Mouse (Mus musculus) heart, embryonic 12.5 days (tissue): ENCODE data around the gene Mbnl1. TPM values are rescaled to one million over a fixed set of nuclear protein-coding genes. Genes with fewer than 3 reads are reported as not detected.
A peak's percentile ranks its signal among the peaks of the same experiment; 100 is the strongest.
"Not testable (repeated sequence)": the region's sequence is repeated elsewhere in the genome, so short reads cannot be mapped to it uniquely, and the experiment has no call there.

ENCODE experiments used
- ATAC-seq: fragments of 200-750 bp; cut with Nextera tagmentation; 2 replicates; pipeline ENCODE4 v1.8.0; 2017; ENCODE audit warnings: moderate TSS enrichment, moderate library complexity; ENCODE audit not compliant: insufficient number of reproducible peaks, low FRiP score
- H3K27ac ChIP-seq: fragments of 300-500 bp; sonication (generic); 2 replicates; pipeline ENCODE4 v1.5.1; 2016; ENCODE audit warnings: mild to moderate bottlenecking, moderate library complexity; ENCODE audit not compliant: poor library complexity, severe bottlenecking
- H3K27me3 ChIP-seq: fragments of 300-500 bp; sonication (generic); replicated peaks from 2 replicates; pipeline ENCODE4 v1.6.1; 2016; ENCODE audit warnings: mild to moderate bottlenecking, moderate library complexity
- H3K36me3 ChIP-seq: fragments of 300-500 bp; sonication (generic); 2 replicates; pipeline ENCODE4 v1.6.1; 2016; ENCODE audit warnings: mild to moderate bottlenecking, moderate library complexity
- H3K4me1 ChIP-seq: fragments of 300-500 bp; sonication (generic); replicated peaks from 2 replicates; pipeline ENCODE4 v1.6.1; 2016; ENCODE audit warnings: mild to moderate bottlenecking
- H3K4me2 ChIP-seq: fragments of 300-500 bp; sonication (generic); 2 replicates; pipeline ENCODE4 v1.6.1; 2016; ENCODE audit warnings: mild to moderate bottlenecking, moderate library complexity
- H3K4me3 ChIP-seq: fragments of 300-500 bp; sonication (generic); 2 replicates; pipeline ENCODE4 v1.5.1; 2016; ENCODE audit warnings: mild to moderate bottlenecking
- H3K9ac ChIP-seq: fragments of 300-500 bp; sonication (generic); 2 replicates; pipeline ENCODE4 v1.6.1; 2016; ENCODE audit warnings: mild to moderate bottlenecking, moderate library complexity
- H3K9me3 ChIP-seq: fragments of 300-500 bp; sonication (generic); replicated peaks from 2 replicates; pipeline ENCODE4 v1.6.1; 2016; ENCODE audit warnings: mild to moderate bottlenecking, moderate library complexity
- WGBS: fragments of 180-500 bp; shearing (Covaris S2); methylation state at CpG from one replicate; pipeline ENCODE4 v1.1.7; 2016; 5-methylcytosine and 5-hydroxymethylcytosine counted together
- polyA plus RNA-seq: library from polyadenylated mRNA; unstranded; fragments of >200 nt; fragmentation: Nextera tagmentation; extraction: Ambion mirVana; gene quantifications from 2 replicates; pipeline ENCODE4 v1.2.1, GENCODE M21; 2016

Gene Mbnl1
- polyA plus RNA-seq, 1 experiment from 2014 or later, result 77.4 TPM

- H3K4me2 ChIP-seq, H3K9me3 ChIP-seq, H3K9ac ChIP-seq, H3K36me3 ChIP-seq, H3K27ac ChIP-seq, H3K27me3 ChIP-seq, H3K4me3 ChIP-seq: not testable (repeated sequence)
- peak; percentile 57 for ATAC-seq
- H3K4me1 ChIP-seq, result peaks cover 13% of the 10 kb centered on the region
- WGBS, result 70% methylated on average over 8 of the region's 16 CpGs
These were observed 22.3 kb downstream of the Mbnl1 start for GRCm38 (mm10) chr3:60494774-60495535.

DNA sequence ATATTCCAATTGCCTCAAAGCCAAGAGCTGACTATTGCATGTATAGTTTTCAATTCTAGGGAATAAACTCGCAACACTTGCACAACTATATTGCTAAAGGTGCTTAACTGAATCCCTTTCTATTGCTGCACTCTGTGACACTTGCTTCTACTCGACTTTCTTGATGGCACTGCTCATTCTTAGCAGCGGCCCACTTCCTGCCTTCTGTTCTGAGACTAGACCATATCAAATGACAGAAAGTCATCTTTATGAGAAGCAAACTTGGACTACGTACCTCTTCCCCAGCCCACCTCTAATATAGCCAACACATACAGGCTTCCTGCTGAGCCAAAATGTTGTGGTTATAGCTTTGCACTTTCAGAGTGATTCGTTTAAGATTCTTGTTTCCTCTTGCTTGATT is 23.6 kb downstream of the Mbnl1 start:
- Histone ChIP-seq H3K4me1 (peaks cover 17% of the 10 kb centered on the region), H3K9me3 (no peaks in the 10 kb centered on the region), H3K4me2 (no peak overlapping the region), H3K27ac (no peak overlapping the region), H3K27me3 (no peaks in the 10 kb centered on the region), H3K36me3 (no peaks in the 10 kb centered on the region), H3K9ac (no peak overlapping the region), H3K4me3 (no peak overlapping the region)
- WGBS, result 84% methylated on average over 5 of the region's 5 CpGs
- ATAC-seq, result no peak

- no peaks in the 10 kb centered on the region for H3K36me3 ChIP-seq
- H3K9me3 ChIP-seq, result no peaks in the 10 kb centered on the region
- H3K4me1 ChIP-seq, result peaks cover 27% of the 10 kb centered on the region
- no peak for ATAC-seq
- WGBS, result 80% methylated on average over 2 of the region's 2 CpGs
- H3K27ac ChIP-seq, result no peak overlapping the region
- no peaks in the 10 kb centered on the region for H3K27me3 ChIP-seq
- no peak overlapping the region for H3K4me3 ChIP-seq
- no peak overlapping the region for H3K4me2 ChIP-seq
- H3K9ac ChIP-seq, result no peak overlapping the region
These were observed 25.5 kb downstream of the Mbnl1 start for GRCm38 (mm10) chr3:60498151-60498550.

DNA sequence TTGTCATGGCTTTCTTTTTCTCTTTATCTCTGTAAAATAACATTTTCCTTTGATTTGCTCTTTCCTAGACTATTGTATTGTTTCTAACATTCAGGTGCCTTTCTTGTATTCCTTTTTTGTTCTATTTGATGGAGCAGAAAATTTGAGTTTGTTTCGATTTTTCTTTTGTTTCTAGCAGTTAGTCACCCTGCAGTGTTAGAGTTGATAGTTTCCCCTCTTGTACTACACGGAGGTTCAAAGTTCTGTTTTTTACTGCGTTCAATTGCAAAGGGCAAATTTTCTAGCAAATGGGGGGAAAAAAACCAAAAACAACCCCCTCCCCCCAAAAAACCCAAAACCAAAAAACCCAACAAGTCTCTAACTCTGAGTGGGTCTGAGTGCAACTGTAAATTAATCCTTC is 26.0 kb downstream of the Mbnl1 start:
- Histone ChIP-seq H3K4me3 (no peak overlapping the region), H3K36me3 (no peaks in the 10 kb centered on the region), H3K9ac (no peak overlapping the region), H3K27me3 (no peaks in the 10 kb centered on the region), H3K27ac (no peak overlapping the region), H3K4me2 (peak overlapping the region; percentile 89; the same call in 1 of the 2 replicates), H3K4me1 (peaks cover 32% of the 10 kb centered on the region), H3K9me3 (no peaks in the 10 kb centered on the region)
- 74% methylated on average over 3 of the region's 3 CpGs for WGBS
- ATAC-seq, result no peak

GRCm38 (mm10) chr3:60499157-60499578 is 26.5 kb downstream of the Mbnl1 start:
- no peaks in the 10 kb centered on the region for H3K27me3 ChIP-seq
- no peaks in the 10 kb centered on the region for H3K9me3 ChIP-seq
- H3K4me3 ChIP-seq, result no peak overlapping the region
- H3K27ac ChIP-seq, result peak overlapping the region; percentile 100; the same call in 1 of the 2 replicates
- H3K4me2 ChIP-seq, result peak overlapping the region; percentile 89
- peaks cover 32% of the 10 kb centered on the region for H3K4me1 ChIP-seq
- no peaks in the 10 kb centered on the region for H3K36me3 ChIP-seq
- no peak for ATAC-seq
- 35% methylated on average over 6 of the region's 6 CpGs for WGBS
- H3K9ac ChIP-seq, result no peak overlapping the region

DNA sequence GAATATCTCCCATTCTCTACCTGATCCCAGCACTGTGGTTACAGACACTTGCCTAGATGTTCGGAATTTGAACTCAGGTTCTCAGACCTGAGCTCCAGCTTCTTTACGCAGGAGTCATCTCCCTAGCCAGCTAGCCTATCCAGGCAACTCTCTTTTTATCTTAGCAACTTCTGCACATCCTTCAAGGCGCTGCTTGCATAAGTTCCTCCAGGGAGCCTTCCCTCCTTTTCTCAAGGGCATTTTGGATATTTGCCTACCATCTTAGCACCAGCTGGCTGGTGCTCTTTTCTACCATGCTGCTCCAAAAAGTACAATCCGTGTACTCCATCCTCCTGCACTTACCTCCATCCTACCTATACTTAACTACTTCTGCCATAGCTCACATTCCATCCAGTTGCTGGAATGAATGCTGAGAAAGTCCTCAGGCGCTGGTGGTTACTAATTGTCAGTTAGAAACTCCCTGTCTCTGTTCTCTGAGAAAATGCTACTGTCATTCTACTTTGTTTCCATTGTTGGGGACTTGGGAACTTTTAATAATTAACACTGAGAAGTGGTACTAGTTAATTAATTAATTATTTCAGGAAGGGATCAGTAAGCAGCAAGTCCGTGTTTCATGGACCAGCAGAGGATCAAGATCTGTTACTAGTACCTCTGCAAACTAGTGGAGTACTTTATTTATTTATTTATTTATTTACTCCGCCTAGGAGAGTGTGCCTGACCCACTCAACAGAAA is 27.3 kb downstream of the Mbnl1 start:
- H3K36me3 ChIP-seq, result no peaks in the 10 kb centered on the region
- H3K27me3 ChIP-seq, result no peaks in the 10 kb centered on the region
- peak overlapping the region; percentile 98 for H3K9ac ChIP-seq
- ATAC-seq, result no peak
- WGBS, result 41% methylated on average over 7 of the region's 7 CpGs
- H3K4me2 ChIP-seq, result peak overlapping the region; percentile 89
- no peaks in the 10 kb centered on the region for H3K9me3 ChIP-seq
- peak overlapping the region; percentile 98 for H3K4me3 ChIP-seq
- peak overlapping the region; percentile 100 for H3K27ac ChIP-seq
- H3K4me1 ChIP-seq, result peaks cover 39% of the 10 kb centered on the region

- peak; percentile 90 for ATAC-seq
- peaks cover 42% of the 10 kb centered on the region for H3K4me1 ChIP-seq
- peak overlapping the region; percentile 98 for H3K9ac ChIP-seq
- peak overlapping the region; percentile 98 for H3K4me3 ChIP-seq
- peak overlapping the region; percentile 89 for H3K4me2 ChIP-seq
- H3K27ac ChIP-seq, result peak overlapping the region; percentile 100
- H3K9me3 ChIP-seq, result no peaks in the 10 kb centered on the region
- H3K27me3 ChIP-seq, result no peaks in the 10 kb centered on the region
- under 1% methylated on average over 96 of the region's 96 CpGs for WGBS
- no peaks in the 10 kb centered on the region for H3K36me3 ChIP-seq
These were observed 28.2 kb downstream of the Mbnl1 start for GRCm38 (mm10) chr3:60500571-60501527.

GRCm38 (mm10) chr3:60501561-60502151 is 29.0 kb downstream of the Mbnl1 start:
- H3K9me3 ChIP-seq, result no peaks in the 10 kb centered on the region
- peak overlapping the region; percentile 100 for H3K27ac ChIP-seq
- H3K4me3 ChIP-seq, result peak overlapping the region; percentile 98
- WGBS, result 2% methylated on average over 26 of the region's 29 CpGs
- no peaks in the 10 kb centered on the region for H3K27me3 ChIP-seq
- H3K4me2 ChIP-seq, result peak overlapping the region; percentile 89
- peak; percentile 58 for ATAC-seq
- no peaks in the 10 kb centered on the region for H3K36me3 ChIP-seq
- peaks cover 42% of the 10 kb centered on the region for H3K4me1 ChIP-seq
- H3K9ac ChIP-seq, result peak overlapping the region; percentile 98

GRCm38 (mm10) chr3:60502155-60502987 is 29.7 kb downstream of the Mbnl1 start:
- WGBS, result 25% methylated on average over 7 of the region's 7 CpGs
- ATAC-seq, result no peak
- Histone ChIP-seq H3K9me3 (no peaks in the 10 kb centered on the region), H3K4me2 (peak overlapping the region; percentile 89), H3K27ac (peak overlapping the region; percentile 100), H3K36me3 (no peaks in the 10 kb centered on the region), H3K27me3 (no peaks in the 10 kb centered on the region), H3K9ac (peak overlapping the region; percentile 98), H3K4me3 (peak overlapping the region; percentile 98), H3K4me1 (peaks cover 44% of the 10 kb centered on the region)

- ATAC-seq, result no peak
- Histone ChIP-seq H3K36me3 (no peaks in the 10 kb centered on the region), H3K27me3 (no peaks in the 10 kb centered on the region), H3K4me3 (peak overlapping the region; percentile 98), H3K4me2 (peak overlapping the region; percentile 89), H3K4me1 (peaks cover 45% of the 10 kb centered on the region), H3K27ac (no peak overlapping the region; the same call in 1 of the 2 replicates), H3K9ac (0 out of 2 replicates have a peak overlapping the region, but pooled peaks have one; percentile 30), H3K9me3 (no peaks in the 10 kb centered on the region)
- 47% methylated on average over 7 of the region's 7 CpGs for WGBS
These were observed 30.6 kb downstream of the Mbnl1 start for GRCm38 (mm10) chr3:60503196-60503595.
